Mouse (Mus musculus): ENCODE measurements around the gene Lonrf3. TPM values are rescaled to one million over a fixed set of nuclear protein-coding genes. Genes with fewer than 3 reads are reported as not detected.

Gene Lonrf3
- total RNA-seq (2021), result 10 to 100 TPM; 17.5 to 24.4 TPM
- long read RNA-seq, experiment 1, partial matches to known transcripts, result 1 of 5 reads
- long read RNA-seq, experiment 1, other reads (novel, unspliced or antisense), result 0 of 5 reads
- long read RNA-seq, experiment 2, partial matches to known transcripts, result 0 of 1 reads
- long read RNA-seq, experiment 2, other reads (novel, unspliced or antisense), result 0 of 1 reads

DNA sequence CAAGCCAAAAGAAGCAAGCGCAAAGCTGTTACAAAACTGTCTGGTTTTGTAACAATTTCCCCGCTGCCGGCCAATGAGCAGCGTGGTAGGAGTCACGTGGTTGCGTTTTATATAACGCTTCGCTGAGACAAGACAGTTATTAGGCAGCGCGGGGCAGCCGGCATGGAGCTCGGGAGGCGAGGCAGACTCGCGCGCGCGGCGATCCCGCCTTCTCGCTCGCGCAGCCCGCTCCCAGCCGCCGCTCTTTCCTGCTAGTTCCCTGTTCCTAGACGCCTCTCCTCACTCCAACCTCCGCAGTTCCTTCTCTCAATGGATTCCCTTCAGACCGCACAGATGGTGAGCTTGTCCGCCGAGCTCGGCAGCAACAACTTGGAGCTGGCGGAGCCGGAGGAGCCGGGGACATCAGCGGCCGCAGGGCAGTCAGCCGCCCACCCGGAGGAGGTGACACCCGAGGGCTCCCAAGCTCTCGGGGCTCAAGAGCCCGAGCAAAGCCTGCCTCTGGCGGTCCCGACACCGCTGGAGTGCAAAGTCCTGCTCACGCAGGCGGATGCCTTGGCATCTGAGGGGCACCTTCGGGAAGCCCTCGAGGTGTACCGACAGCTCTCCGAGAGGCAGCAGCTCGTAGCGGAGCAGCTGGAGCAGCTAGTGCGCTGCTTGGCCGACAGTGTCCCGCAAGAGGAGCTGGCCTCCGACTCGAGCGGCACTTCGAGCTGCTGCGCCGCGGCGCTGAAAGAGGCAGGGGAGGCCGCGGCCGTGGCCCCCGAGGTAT is at the start of gene Lonrf3:
Gene Lonrf3 (plus strand): TSS at position 83 of the 769 bp plus-strand sequence.
- DNase-seq (ENCODE audit: low spot score in 2 of 2), result peak; percentile 62 to 74

DNA sequence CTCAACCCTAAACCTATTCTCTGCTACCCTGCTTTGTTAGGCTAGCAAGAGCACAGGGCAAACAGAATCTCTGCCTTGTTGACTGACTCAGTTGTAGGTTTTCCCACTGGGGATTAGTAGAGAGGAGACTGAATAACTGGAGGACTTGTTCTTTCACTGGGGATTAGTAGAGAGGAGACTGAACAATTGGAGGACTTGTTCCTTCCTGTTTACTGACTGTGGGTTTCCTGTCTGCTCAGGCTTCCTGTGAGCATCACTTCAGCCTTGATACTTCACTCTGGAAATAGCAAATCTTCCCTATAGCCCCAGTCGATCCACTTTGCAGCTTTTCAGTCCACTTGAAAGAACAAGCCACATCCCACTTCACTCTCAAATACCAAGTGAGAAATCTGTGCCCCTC is 49.4 kb upstream of the Lonrf3 start:
- DNase-seq (ENCODE audit: low spot score in 2 of 2), result no peak

DNA sequence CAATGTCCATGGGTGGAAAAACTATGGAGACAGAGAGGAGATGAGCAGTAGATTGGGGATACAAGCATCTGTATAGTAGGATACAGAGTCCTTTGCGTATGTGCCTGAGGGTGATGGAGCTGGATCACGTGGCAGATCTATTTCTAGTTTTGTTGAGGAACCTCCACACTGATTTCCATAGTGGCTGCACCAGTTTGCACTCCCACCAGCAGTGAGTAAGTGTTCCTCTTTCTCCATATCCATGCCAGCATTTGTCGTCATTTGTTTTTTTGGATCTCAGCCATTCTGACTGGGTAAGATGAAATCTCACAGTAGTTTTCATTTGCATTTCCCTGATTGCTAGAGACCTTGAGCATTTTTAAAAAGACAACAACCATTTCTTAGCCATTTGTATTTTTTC is 16.7 kb upstream of the Lonrf3 start:
- DNase-seq (ENCODE audit: low spot score in 2 of 2), result peak; percentile 41 to 51

DNA sequence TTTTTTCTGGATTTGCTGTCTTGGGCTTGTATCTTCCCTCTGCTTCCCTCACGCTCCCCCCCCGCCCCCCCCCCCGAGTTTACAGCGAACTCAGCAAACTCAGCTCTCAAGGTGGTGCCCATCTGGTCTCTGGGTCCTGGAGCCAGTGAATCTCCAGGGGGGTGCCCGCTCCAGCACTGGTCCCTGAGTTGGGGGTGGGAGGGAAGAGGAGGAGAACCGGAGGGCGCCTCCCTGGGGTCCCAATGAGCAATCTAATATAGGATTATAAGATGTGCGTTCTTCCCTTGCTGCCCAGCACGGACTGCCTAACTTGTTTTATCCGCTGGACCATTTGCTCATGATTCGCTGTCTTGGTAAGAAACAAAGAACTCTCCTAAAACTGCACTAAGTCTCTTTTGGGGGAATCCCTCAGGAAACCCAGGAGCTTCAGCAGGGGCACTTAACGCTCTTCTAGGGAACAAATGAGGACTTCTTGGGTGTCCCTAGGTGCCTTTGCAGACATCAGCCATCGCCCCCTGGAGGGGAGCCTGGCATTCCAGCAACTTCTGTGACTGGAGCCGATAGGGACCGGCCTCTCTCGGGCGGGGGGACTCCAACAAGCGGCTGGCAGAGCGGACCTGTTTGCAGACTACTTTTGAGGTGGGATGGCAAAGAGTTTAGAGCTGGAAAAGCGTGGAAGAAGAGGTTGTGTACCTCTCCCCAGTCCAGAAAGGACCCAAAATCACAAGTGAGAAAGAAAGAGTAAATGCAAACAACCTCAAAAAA is 480 bp upstream of the Lonrf3 start:
- peak; percentile 4 to 16 for DNase-seq (ENCODE audit: low spot score in 2 of 2)

DNA sequence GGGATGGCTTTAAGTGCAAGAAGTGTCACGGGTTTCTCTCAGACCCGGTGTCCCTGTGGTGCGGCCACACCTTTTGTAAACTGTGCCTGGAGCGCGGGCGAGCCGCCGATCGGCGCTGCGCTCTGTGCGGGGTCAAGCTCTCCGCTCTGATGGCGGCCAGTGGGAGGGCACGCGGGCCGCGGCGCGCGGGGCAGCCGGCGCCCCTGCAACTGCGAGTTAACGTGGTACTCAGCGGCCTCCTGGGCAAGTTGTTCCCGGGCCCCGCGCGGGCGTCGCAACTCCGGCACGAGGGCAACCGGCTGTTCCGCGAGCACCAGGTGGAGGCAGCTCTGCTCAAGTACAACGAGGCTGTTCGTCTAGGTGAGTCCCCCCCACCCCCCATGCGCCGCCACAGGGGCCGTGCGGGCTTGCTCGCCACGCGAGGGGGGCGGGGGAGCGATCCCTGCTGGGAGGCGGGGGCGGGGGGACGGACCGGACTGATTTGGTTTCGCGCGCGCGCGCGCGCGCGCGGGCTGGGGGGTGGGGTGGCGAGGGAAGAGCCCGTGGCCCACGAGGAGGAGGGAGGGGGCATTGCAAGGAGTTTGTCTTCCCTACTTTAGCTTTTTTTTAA is 992 bp downstream of the Lonrf3 start:
- DNase-seq (ENCODE audit: low spot score in 2 of 2), result peak in 1 of 2 experiments; percentile 8

DNA sequence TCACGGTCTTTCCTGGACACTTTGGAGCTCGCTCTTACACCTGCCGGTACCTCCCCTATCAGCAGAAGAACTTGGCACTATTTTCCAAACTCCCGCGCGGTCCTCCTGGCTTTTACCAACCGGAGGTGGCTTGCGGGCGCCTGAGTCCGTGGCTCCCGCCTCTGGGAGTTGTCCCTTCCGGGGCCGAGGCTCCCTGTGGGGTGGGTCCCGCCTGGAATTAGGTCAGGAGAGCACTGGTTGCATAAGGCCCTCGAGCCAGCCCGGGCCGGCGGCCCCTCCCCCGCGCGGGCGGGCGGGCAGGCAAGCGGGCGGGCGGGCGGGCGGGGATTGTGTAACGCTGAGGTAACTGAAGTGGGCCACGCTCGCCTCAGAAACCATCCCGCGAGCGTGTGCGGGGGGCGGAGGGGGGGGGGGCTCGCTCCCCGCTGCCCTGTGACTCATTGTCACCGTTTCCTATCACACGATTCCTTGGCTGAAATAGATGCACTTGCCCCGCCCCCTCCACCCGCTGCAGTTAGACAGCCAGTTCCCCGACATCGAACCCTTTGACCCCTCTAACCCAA is 1.8 kb downstream of the Lonrf3 start:
- DNase-seq (ENCODE audit: low spot score in 2 of 2), result peak; percentile 16 to 31

DNA sequence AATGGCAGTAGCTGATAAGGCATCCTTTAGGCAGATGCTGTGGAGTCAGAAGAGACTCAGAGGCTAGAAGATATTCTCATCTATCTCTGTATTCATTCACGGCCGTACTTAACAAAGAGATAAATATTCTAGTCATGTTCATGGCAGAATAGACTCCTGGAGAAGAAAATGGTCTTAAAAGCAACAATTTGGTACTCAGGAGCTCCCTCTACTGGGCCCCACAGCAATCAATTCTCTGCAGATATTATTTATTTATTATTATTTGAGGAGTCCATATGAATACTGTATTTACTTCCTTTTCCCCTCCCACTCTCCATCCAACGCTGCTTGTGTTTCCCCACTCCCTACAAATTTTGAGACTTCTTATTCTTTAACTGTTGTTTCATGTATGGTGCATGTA is 24.3 kb downstream of the Lonrf3 start:
- peak; percentile 6 to 15 for DNase-seq (ENCODE audit: low spot score in 2 of 2)

DNA sequence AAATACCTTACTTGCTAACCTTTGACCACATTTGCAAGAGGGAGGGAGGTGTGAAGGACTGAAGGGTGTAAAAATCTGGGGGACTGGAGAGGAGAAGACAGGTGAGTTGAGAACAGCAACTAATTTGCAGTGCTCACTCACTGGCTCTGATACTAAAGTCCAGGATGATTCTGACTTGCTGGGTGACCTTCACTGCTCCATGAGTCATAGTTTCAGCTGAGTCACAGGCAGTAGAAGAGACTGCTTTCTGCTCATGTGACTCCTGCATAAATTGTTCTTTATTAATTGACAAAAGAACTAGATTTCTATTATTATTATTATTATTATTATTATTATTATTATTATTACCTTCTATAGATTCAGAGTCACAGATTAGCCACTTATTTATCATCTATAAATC is 57.2 kb downstream of the Lonrf3 start:
- DNase-seq (ENCODE audit: low spot score in 2 of 2), result no peak

DNA sequence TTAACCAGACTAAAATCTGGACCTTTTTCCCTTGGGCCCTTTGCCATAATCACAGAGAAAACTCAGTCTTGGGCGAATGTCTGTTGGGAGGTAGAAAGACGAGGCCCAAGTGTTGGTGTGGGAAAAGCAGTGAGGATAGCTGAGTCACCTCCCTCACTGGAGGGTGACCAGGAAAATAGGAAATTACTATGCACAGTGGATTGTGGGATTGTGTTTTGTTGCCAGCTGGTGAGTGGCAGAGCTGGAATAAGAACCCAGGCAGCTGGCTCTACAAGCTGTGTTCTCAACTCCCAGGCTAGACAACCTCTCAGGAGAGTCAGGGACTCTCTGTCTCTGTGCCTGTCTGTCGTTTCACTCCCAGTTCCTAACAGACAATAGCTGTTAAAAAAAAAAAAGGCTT is 61.8 kb downstream of the Lonrf3 start:
- DNase-seq (ENCODE audit: low spot score in 2 of 2), result peak; percentile 60 to 66

DNA sequence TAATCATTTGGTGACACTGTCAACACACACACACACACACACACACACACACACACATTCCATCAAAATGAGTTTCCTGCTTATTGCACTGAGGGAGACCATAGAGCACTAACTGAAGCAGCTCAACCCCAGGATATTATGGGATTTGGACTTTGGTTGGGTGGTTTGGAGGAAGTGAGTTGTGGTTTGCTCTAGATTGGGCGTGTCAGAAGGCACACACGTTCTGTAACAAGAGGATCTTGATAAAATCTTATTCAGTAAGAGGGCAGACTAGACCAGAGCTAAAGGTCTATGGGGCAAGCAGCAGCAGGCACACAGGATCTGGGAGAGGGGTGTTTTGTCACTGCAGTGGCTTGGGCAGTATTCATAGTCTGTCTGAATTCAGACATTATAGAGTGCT is 62.4 kb downstream of the Lonrf3 start:
- DNase-seq (ENCODE audit: low spot score in 2 of 2), result no peak

DNA sequence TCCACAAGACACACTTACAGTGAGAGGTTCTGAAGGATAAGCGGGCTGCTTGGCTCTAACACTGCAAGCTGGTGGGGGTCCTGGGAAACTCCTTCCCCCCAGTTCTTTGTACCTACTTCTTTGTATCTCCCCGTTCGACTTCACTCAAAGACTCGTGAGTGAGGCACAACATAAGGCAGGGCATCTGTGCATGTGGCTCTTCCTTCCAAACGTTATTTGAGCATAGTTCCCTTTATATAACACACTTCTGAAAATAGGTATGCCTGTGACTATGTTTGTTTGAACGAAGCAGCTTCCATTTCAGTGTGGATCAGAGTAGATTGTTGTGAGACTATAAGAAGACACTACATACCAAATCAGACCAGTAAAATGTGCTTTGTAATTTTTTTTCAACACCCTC is 64.5 kb downstream of the Lonrf3 start:
- peak; percentile 14 to 17 for DNase-seq (ENCODE audit: low spot score in 2 of 2)

DNA sequence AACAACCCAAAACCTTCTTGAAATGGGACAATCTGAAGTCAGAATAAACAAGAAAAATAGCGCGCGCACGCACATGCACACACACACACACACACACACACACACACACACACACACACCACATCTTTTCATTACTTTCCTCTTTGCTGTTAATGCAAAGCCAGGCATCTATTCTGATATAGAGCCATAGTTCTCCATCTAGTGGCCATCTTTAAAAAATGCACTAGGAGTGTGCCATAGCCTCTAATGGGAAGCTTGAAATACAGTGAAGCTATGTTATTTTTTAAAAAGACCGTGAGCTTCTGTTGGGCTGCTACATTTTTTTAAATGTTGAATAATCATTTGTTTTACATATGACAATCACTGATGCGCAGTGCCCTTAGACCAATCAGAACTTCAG is 65.1 kb downstream of the Lonrf3 start:
- no peak for DNase-seq (ENCODE audit: low spot score in 2 of 2)

DNA sequence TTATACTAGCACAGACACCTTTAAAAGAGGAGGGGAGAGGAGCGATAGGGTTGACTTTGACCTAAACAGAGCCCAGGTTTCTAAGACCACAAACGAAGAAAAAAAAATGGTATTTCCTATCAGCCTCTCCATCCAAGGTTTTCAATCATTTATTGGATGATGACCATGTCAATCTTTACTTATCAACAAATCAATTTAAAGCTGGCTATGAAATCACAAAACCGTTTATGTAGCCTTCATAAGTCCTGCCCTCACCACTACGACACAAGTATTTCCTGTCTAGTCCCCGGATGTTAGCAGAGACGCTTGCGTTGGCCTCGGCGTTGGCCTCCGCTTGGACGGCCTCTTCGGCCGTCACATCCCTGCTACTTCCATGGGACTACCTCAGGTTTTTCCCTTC is 72.8 kb downstream of the Lonrf3 start, which contains the start of gene Gm6268:
Gene Gm6268 (plus strand): TSS at position 301 of the 400 bp plus-strand sequence.
- no peak for DNase-seq (ENCODE audit: low spot score in 2 of 2)

DNA sequence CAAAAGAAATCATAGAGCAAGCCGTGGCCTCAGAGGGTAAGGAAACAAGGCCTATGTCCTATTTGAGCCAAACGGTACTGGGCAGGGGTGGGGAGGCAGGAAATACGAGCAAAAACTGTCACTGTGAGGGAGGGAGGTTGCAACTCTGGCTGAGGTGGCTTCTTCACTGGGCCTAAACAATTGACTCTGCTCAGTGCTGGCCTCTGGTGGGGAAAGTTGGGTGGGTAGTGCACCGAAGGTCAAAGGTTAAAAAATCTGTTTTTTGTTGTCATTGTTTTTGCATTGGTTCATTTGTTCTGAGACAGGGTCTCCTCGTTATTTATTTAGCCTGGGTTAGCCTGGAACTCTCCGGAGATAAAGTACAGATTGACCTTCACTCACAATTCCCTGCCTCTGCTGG is 74.2 kb downstream of the Lonrf3 start:
- no peak for DNase-seq (ENCODE audit: low spot score in 2 of 2)

Small RNA genes lying within 50 kb of the gene (microRNA-seq; reads per million reads assigned to microRNA genes)
- 0 reads per million in 2 experiments for gene Gm44485

Other genes starting within 250 kb of the Lonrf3 start
- 1 to 10 TPM; 4.4 to 4.8 TPM for gene Il13ra1, start 216.2 kb upstream of the Lonrf3 start, total RNA-seq (2021)
- 10 to 100 TPM; 55.5 to 70.7 TPM for gene Zcchc12, start 132.4 kb upstream of the Lonrf3 start, total RNA-seq (2021)
- not detected for gene Gm6268, start 72.9 kb downstream of the Lonrf3 start, total RNA-seq (2021)
- under 1 TPM in 1 of 2 experiments, not detected in 1; 0.58 TPM for gene Gm14569, start 163.5 kb downstream of the Lonrf3 start, total RNA-seq (2021)

All from left cerebral cortex, adult 18-20 months (tissue).